18 mouse cellular contexts compared by ENCODE assay signal in genomic region chr12:21410620-21411019, GRCm38 (mm10). TPM values are rescaled to one million over a fixed set of nuclear protein-coding genes. Genes with fewer than 3 reads are reported as not detected.
DNase-seq lines count a peak whose midpoint lies in the region; ATAC-seq and TF ChIP-seq lines count a peak whose summit lies in the region.
"Had no signal": no experiment of that assay in that cellular context is flagged by ENCODE, and none has a peak within 500 bp of the region (broad histone marks: within the 10 kb centered on the region; RNA-seq: fewer than 3 reads in every experiment).

No protein-coding gene starts in this region.

- no peak overlapping the region for H3K4me3 ChIP-seq in stomach, embryonic 15.5 days (replicated peaks)
- H3K4me3 ChIP-seq in stomach, postnatal 0 days (ENCODE audit: low read depth, low read length) = no peak overlapping the region
- H3K4me3 ChIP-seq in liver, embryonic 13.5 days (replicated peaks) = no peak overlapping the region
- H3K4me3 ChIP-seq: embryonic facial prominence, embryonic 12.5 days; heart, embryonic 10.5 days; hindbrain, embryonic 13.5 days had no signal

- H3K27me3 ChIP-seq in stomach, embryonic 15.5 days (replicated peaks) = no peaks in the 10 kb centered on the region
- no peaks in the 10 kb centered on the region for H3K27me3 ChIP-seq in stomach, postnatal 0 days (ENCODE audit: control insufficient read depth, insufficient read depth, low read length)
- H3K27me3 ChIP-seq in liver, embryonic 13.5 days = no peaks in the 10 kb centered on the region
- H3K27me3 ChIP-seq: embryonic facial prominence, embryonic 12.5 days; hindbrain, embryonic 13.5 days had no signal

- 0 out of 2 replicates have a peak, but pooled peaks cover 4% of the 10 kb centered on the region for H3K4me1 ChIP-seq in stomach, embryonic 15.5 days
- H3K4me1 ChIP-seq in stomach, postnatal 0 days (replicated peaks; ENCODE audit: control insufficient read depth, insufficient read depth) = no peaks in the 10 kb centered on the region
- H3K4me1 ChIP-seq in liver, embryonic 13.5 days (replicated peaks) = peaks cover 72% of the 10 kb centered on the region

- H3K36me3 ChIP-seq in stomach, embryonic 15.5 days = peaks cover 42% of the 10 kb centered on the region
- H3K36me3 ChIP-seq in stomach, postnatal 0 days (ENCODE audit: control insufficient read depth, insufficient read depth, low read length) = no peaks in the 10 kb centered on the region
- peaks cover 77% of the 10 kb centered on the region for H3K36me3 ChIP-seq in liver, embryonic 13.5 days

- WGBS in stomach, embryonic 15.5 days = 88% methylated on average over 2 of the region's 2 CpGs
- WGBS in stomach, postnatal 0 days = 79% methylated on average over 2 of the region's 2 CpGs
- whole genome bisulfite sequencing in liver, embryonic 13.5 days (ENCODE audit: insufficient replicate concordance) = 36% methylated on average over 2 of the region's 2 CpGs

- H3K9me3 ChIP-seq in stomach, embryonic 15.5 days = no peaks in the 10 kb centered on the region
- H3K9me3 ChIP-seq in stomach, postnatal 0 days (ENCODE audit: control insufficient read depth, low read length) = no peaks in the 10 kb centered on the region
- H3K9me3 ChIP-seq in liver, embryonic 13.5 days (replicated peaks) = no peaks in the 10 kb centered on the region
- H3K9me3 ChIP-seq: heart, embryonic 10.5 days had no signal

- H3K4me2 ChIP-seq in stomach, embryonic 15.5 days = no peak overlapping the region
- no peak overlapping the region for H3K4me2 ChIP-seq in stomach, postnatal 0 days (replicated peaks; ENCODE audit: low read depth)
- H3K4me2 ChIP-seq in liver, embryonic 13.5 days = 0 out of 2 replicates have a peak overlapping the region, but pooled peaks have one; percentile 13
- H3K4me2 ChIP-seq: embryonic facial prominence, embryonic 12.5 days; hindbrain, embryonic 13.5 days had no signal

- H3K27ac ChIP-seq in stomach, embryonic 15.5 days = no peak overlapping the region
- no peak overlapping the region for H3K27ac ChIP-seq in stomach, postnatal 0 days (replicated peaks)
- H3K27ac ChIP-seq in liver, embryonic 13.5 days = peak overlapping the region; percentile 43; the same call in 1 of the 2 replicates
- H3K27ac ChIP-seq: embryonic facial prominence, embryonic 12.5 days; heart, embryonic 10.5 days; hindbrain, embryonic 13.5 days had no signal

- no peak for TF ChIP-seq EP300 in stomach, postnatal 0 days (optimal IDR thresholded peaks at IDR 0.05)

- no peak overlapping the region for H3K9ac ChIP-seq in stomach, embryonic 15.5 days
- no peak overlapping the region for H3K9ac ChIP-seq in stomach, postnatal 0 days (ENCODE audit: low read length)
- no peak overlapping the region for H3K9ac ChIP-seq in liver, embryonic 13.5 days
- H3K9ac ChIP-seq: embryonic facial prominence, embryonic 12.5 days; hindbrain, embryonic 13.5 days had no signal

- no peak for DNase-seq in stomach, postnatal 0 days (ENCODE audit: low spot score)
- DNase-seq in liver, embryonic 13.5 days = no peak
- no peak for DNase-seq in thymus, postnatal 10 days (ENCODE audit: low spot score in 2 of 2)
- DNase-seq: adrenal gland, postnatal 10 days; cerebellum, adult 11-12 months; cerebellum, adult 9-10 months; cerebellum, postnatal 25 days; gastrocnemius, postnatal 10 days; heart, adult 18-20 months; heart, postnatal 10 days; heart, postnatal 4 days had no signal

- no peak for TF ChIP-seq CTCF in stomach, postnatal 0 days (IDR thresholded peaks at IDR 0.05; ENCODE audit: low read depth)

- peak; percentile 18; the same call in 1 of the 2 replicates for ATAC-seq in stomach, embryonic 15.5 days (ENCODE audit: insufficient read depth, low FRiP score, low read depth)
- no peak for ATAC-seq in stomach, postnatal 0 days (ENCODE audit: low FRiP score, low TSS enrichment)
- ATAC-seq in liver, embryonic 13.5 days (ENCODE audit: low read depth) = peak; percentile 70
- ATAC-seq in megakaryocyte progenitor cell, adult 5-6 weeks (replicated peaks; ENCODE audit: poor library complexity) = peak; percentile 54; the same call in 1 of the 2 replicates
- ATAC-seq in inflammation-experienced regulatory T-cells, adult 6 months = no peak
- ATAC-seq: forebrain, embryonic 16.5 days had no signal

RNA-seq across cellular contexts. Expression of gene Ywhaq, which starts 6.8 kb away (rescaled TPM):
- polyA plus RNA-seq in stomach, embryonic 15.5 days (2015; fragmentation: Nextera tagmentation; extraction: Ambion mirVana) = 592 and 653 TPM in 2 replicates
- polyA plus RNA-seq in stomach, postnatal 0 days (2015; fragmentation: Nextera tagmentation; extraction: Ambion mirVana) = 371 and 384 TPM in 2 replicates
- 262 and 303 TPM in 2 replicates for polyA plus RNA-seq in liver, embryonic 13.5 days (2015; fragmentation: Nextera tagmentation; extraction: Ambion mirVana)
- total RNA-seq in megakaryocyte progenitor cell, adult 5-6 weeks (2015) = 333 and 362 TPM in 2 replicates
- 169 and 171 TPM in 2 replicates for total RNA-seq in megakaryocyte progenitor cell, adult 5-6 weeks (2017)
- 100 to 1,000 TPM; 167 to 333 (median 215) TPM for polyA plus RNA-seq in inflammation-experienced regulatory T-cells, adult 6 months (2017; shearing (Covaris generic))

RNA-seq across cellular contexts. Expression of gene Adam17, which starts 37.2 kb away (rescaled TPM):
- 36.0 and 37.2 TPM in 2 replicates for polyA plus RNA-seq in stomach, embryonic 15.5 days (2015; fragmentation: Nextera tagmentation; extraction: Ambion mirVana)
- polyA plus RNA-seq in stomach, postnatal 0 days (2015; fragmentation: Nextera tagmentation; extraction: Ambion mirVana) = 16.2 and 16.9 TPM in 2 replicates
- polyA plus RNA-seq in liver, embryonic 13.5 days (2015; fragmentation: Nextera tagmentation; extraction: Ambion mirVana) = 18.1 and 22.2 TPM in 2 replicates
- total RNA-seq in megakaryocyte progenitor cell, adult 5-6 weeks (2015) = 38.1 and 39.0 TPM in 2 replicates
- total RNA-seq in megakaryocyte progenitor cell, adult 5-6 weeks (2017) = 48.1 and 53.6 TPM in 2 replicates
- polyA plus RNA-seq in inflammation-experienced regulatory T-cells, adult 6 months (2017; shearing (Covaris generic)) = 10 to 100 TPM; 47.3 to 68.0 (median 67.7) TPM

Comparison
In these comparisons a context has a peak if more than half of its experiments do, and no peak if none do; other contexts are left out.
1. ATAC-seq: peak in stomach, embryonic 15.5 days (single experiment), liver, embryonic 13.5 days (single experiment) and megakaryocyte progenitor cell, adult 5-6 weeks (single experiment); none in stomach, postnatal 0 days (single experiment) and inflammation-experienced regulatory T-cells, adult 6 months (single experiment).